Mouse (Mus musculus) MEL (cell line): ENCODE results near the gene Zfr. TPM values are rescaled to one million over a fixed set of nuclear protein-coding genes. Genes with fewer than 3 reads are reported as not detected.
A peak's percentile ranks its signal among the peaks of the same experiment; 100 is the strongest.

ENCODE experiments used
- DNase-seq: peaks from one replicate; pipeline ENCODE4 v3.0.0; 2011; ENCODE audit warnings: low read depth, low spot score
- H3K27ac ChIP-seq: 2 replicates; pipeline ENCODE4 v1.5.1; 2012; ENCODE audit warnings: low read depth, mild to moderate bottlenecking, control low read depth, low read length, moderate library complexity; ENCODE audit not compliant: control insufficient read depth
- H3K27me3 ChIP-seq, 2 experiments: fragments of 150-350 bp in 1 of 2; sonication (generic) in 1 of 2; 2 replicates each; pipeline ENCODE4 v1.6.1; 2012; ENCODE audit warnings: low read length in 2 of 2, mild to moderate bottlenecking in 2 of 2, improper control_type of control experiment in 1 of 2, moderate library complexity in 1 of 2; ENCODE audit not compliant: insufficient read depth in 2 of 2, control insufficient read depth in 1 of 2
- H3K36me3 ChIP-seq, 2 experiments: 2 replicates each; pipeline ENCODE4 v1.6.1; 2012 to 2014; ENCODE audit warnings: low read length in 2 of 2, improper control_type of control experiment in 1 of 2, inconsistent platforms in 1 of 2, mild to moderate bottlenecking in 1 of 2; ENCODE audit not compliant: insufficient read depth in 2 of 2, control insufficient read depth in 1 of 2
- H3K4me1 ChIP-seq, 2 experiments: fragments of 150-350 bp in 1 of 2; sonication (generic) in 1 of 2; 2 replicates each; pipeline ENCODE4 v1.6.1; 2012; ENCODE audit warnings: low read length in 2 of 2, improper control_type of control experiment in 1 of 2, mild to moderate bottlenecking in 1 of 2; ENCODE audit not compliant: insufficient read depth in 2 of 2, control insufficient read depth in 1 of 2
- H3K4me3 ChIP-seq, 2 experiments: fragments of 150-350 bp in 1 of 2; sonication (generic) in 1 of 2; 2 replicates each; pipeline ENCODE4 v1.5.1; 2012; ENCODE audit warnings: low read depth in 2 of 2, low read length in 2 of 2, mild to moderate bottlenecking in 2 of 2, moderate library complexity in 2 of 2, control low read depth in 1 of 2, improper control_type of control experiment in 1 of 2; ENCODE audit not compliant: control insufficient read depth in 1 of 2, insufficient read depth in 1 of 2
- H3K79me2 ChIP-seq: 2 replicates; pipeline ENCODE4 v1.6.1; 2012; ENCODE audit warnings: mild to moderate bottlenecking, low read length, moderate library complexity; ENCODE audit not compliant: control insufficient read depth, poor library complexity, insufficient read depth
- H3K9ac ChIP-seq: 2 replicates; pipeline ENCODE4 v1.6.1; 2012; ENCODE audit warnings: low read depth, mild to moderate bottlenecking, control low read depth, low read length, moderate library complexity; ENCODE audit not compliant: control insufficient read depth, poor library complexity, severe bottlenecking
- H3K9me3 ChIP-seq: fragments of 150-350 bp; sonication (generic); replicated peaks from 2 replicates; pipeline ENCODE4 v1.6.1; 2012; ENCODE audit warnings: mild to moderate bottlenecking, low read length, improper control_type of control experiment, moderate library complexity; ENCODE audit not compliant: insufficient read depth
- CHD1 ChIP-seq: IDR thresholded peaks from 2 replicates; pipeline ENCODE4 v1.6.1; 2012; ENCODE audit warnings: low read depth, mild to moderate bottlenecking, inconsistent platforms, low read length, improper control_type of control experiment
- CHD2 ChIP-seq: IDR thresholded peaks from 2 replicates; pipeline ENCODE4 v1.6.1; 2011; ENCODE audit warnings: low read length, improper control_type of control experiment
- CTCF ChIP-seq, 3 experiments: IDR thresholded peaks in 2 of 3; conservative IDR thresholded peaks in 1 of 3; 2 replicates each; pipeline ENCODE4 v1.5.1; 2011 to 2012; ENCODE audit warnings: low read length in 3 of 3, low read depth in 2 of 3, mild to moderate bottlenecking in 2 of 3, improper control_type of control experiment in 1 of 3, inconsistent platforms in 1 of 3, mixed read lengths in 1 of 3, moderate library complexity in 1 of 3; ENCODE audit not compliant: control insufficient read depth in 1 of 3, insufficient read depth in 1 of 3, poor library complexity in 1 of 3, severe bottlenecking in 1 of 3
- E2F4 ChIP-seq: IDR thresholded peaks from 2 replicates; pipeline ENCODE4 v1.6.1; 2011; ENCODE audit warnings: low read depth, low read length, improper control_type of control experiment, borderline replicate concordance
- GABPA ChIP-seq: IDR thresholded peaks from 2 replicates; pipeline ENCODE4 v1.6.1; 2012; ENCODE audit warnings: low read depth, mild to moderate bottlenecking, inconsistent platforms, low read length, improper control_type of control experiment, moderate library complexity
- GATA1 ChIP-seq: IDR thresholded peaks from 2 replicates; pipeline ENCODE4 v1.6.1; 2011; ENCODE audit warnings: low read depth, low read length, improper control_type of control experiment
- HCFC1 ChIP-seq: IDR thresholded peaks from 2 replicates; pipeline ENCODE4 v1.6.1; 2012; ENCODE audit warnings: low read depth, mild to moderate bottlenecking, inconsistent platforms, low read length, improper control_type of control experiment, moderate library complexity
- KAT2A ChIP-seq: conservative IDR thresholded peaks from 2 replicates; pipeline ENCODE4 v1.6.1; 2012; ENCODE audit warnings: low read depth, low read length, improper control_type of control experiment, inconsistent platforms
- MAZ ChIP-seq: IDR thresholded peaks from 2 replicates; pipeline ENCODE4 v1.6.1; 2012; ENCODE audit warnings: low read depth, mild to moderate bottlenecking, inconsistent platforms, low read length, improper control_type of control experiment
- MEF2A ChIP-seq: IDR thresholded peaks from 2 replicates; pipeline ENCODE4 v1.6.1; 2014; ENCODE audit warnings: low read depth, mild to moderate bottlenecking, inconsistent platforms, low read length, improper control_type of control experiment; ENCODE audit not compliant: poor library complexity, insufficient replicate concordance, severe bottlenecking; ENCODE audit errors: extremely low read depth
- MXI1 ChIP-seq: IDR thresholded peaks from 2 replicates; pipeline ENCODE4 v1.6.1; 2011; ENCODE audit warnings: mild to moderate bottlenecking, low read depth, low read length, improper control_type of control experiment
- NELFE ChIP-seq: IDR thresholded peaks from 2 replicates; pipeline ENCODE4 v1.6.1; 2011; ENCODE audit warnings: low read depth, low read length, improper control_type of control experiment
- POLR2A ChIP-seq, 2 experiments: IDR thresholded peaks; 2 replicates each; pipeline ENCODE4 v1.6.1; 2011 to 2012; ENCODE audit warnings: low read length in 2 of 2, mild to moderate bottlenecking in 2 of 2, control low read depth in 1 of 2, improper control_type of control experiment in 1 of 2, low read depth in 1 of 2, moderate library complexity in 1 of 2; ENCODE audit not compliant: control insufficient read depth in 1 of 2, insufficient read depth in 1 of 2, poor library complexity in 1 of 2
- POLR2AphosphoS2 ChIP-seq: IDR thresholded peaks from 2 replicates; pipeline ENCODE4 v1.6.1; 2011; ENCODE audit warnings: low read length, improper control_type of control experiment
- POLR2AphosphoS5 ChIP-seq: IDR thresholded peaks from 2 replicates; pipeline ENCODE4 v1.6.1; 2012; ENCODE audit warnings: low read depth, borderline replicate concordance, mild to moderate bottlenecking, inconsistent platforms, low read length, moderate library complexity, mixed read lengths
- RCOR1 ChIP-seq: IDR thresholded peaks from 2 replicates; pipeline ENCODE4 v1.6.1; 2012; ENCODE audit warnings: low read depth, mild to moderate bottlenecking, inconsistent platforms, low read length, improper control_type of control experiment
- SIN3A ChIP-seq: IDR thresholded peaks from 2 replicates; pipeline ENCODE4 v1.6.1; 2012; ENCODE audit warnings: low read length, improper control_type of control experiment, inconsistent platforms
- TBP ChIP-seq: IDR thresholded peaks from 2 replicates; pipeline ENCODE4 v1.8.0; 2011; ENCODE audit warnings: low read depth, low read length, improper control_type of control experiment
- UBTF ChIP-seq: IDR thresholded peaks from 2 replicates; pipeline ENCODE4 v1.6.1; 2012; ENCODE audit warnings: low read depth, mild to moderate bottlenecking, inconsistent platforms, low read length, improper control_type of control experiment, moderate library complexity, borderline replicate concordance; ENCODE audit not compliant: insufficient read depth
- USF1 ChIP-seq: IDR thresholded peaks from 2 replicates; pipeline ENCODE4 v1.6.1; 2014; ENCODE audit warnings: low read depth, mild to moderate bottlenecking, inconsistent platforms, low read length, improper control_type of control experiment, moderate library complexity
- ZMIZ1 ChIP-seq: IDR thresholded peaks from 2 replicates; pipeline ENCODE4 v1.6.1; 2012; ENCODE audit warnings: low read depth, mild to moderate bottlenecking, inconsistent platforms, low read length, improper control_type of control experiment, moderate library complexity
- ZNF384 ChIP-seq: IDR thresholded peaks from 2 replicates; pipeline ENCODE4 v1.6.1; 2012; ENCODE audit warnings: low read depth, mild to moderate bottlenecking, inconsistent platforms, low read length, improper control_type of control experiment
- polyA plus RNA-seq, 2 experiments: library from polyadenylated mRNA; stranded (reverse) in 1 of 2; unstranded in 1 of 2; fragments of >175 nt in 1 of 2; fragments of >200 nt in 1 of 2; gene quantifications; 2 replicates each; pipeline versions ENCODE4 v1.2.1 to v1.2.4; 2012; ENCODE audit warnings: low replicate concordance in 2 of 2, low read depth in 1 of 2; ENCODE audit not compliant: insufficient read length in 2 of 2, insufficient read depth in 1 of 2, missing spikeins in 1 of 2
- total RNA-seq: library from RNA; depleted of rRNA; stranded (reverse); fragments of 300-350 nt; gene quantifications from 2 replicates; pipeline ENCODE4 v1.2.3, GENCODE M21; 2012

Zfr gene
- total and polyA plus RNA-seq, 3 experiments: 54.4 to 199 (median 108) TPM

- TF ChIP-seq POLR2A (IDR thresholded peaks at IDR 0.05; ENCODE audit: control insufficient read depth in 1 of 2, insufficient read depth in 1 of 2, low read depth in 1 of 2, low read length in 2 of 2, poor library complexity in 1 of 2) (no peak), ZMIZ1 (no peak), GATA1 (peak; percentile 94), POLR2AphosphoS5 (no peak), GABPA (no peak), CHD1 (no peak), HCFC1 (no peak), MXI1 (peak; percentile 67; the same call in 1 of the 2 replicates), E2F4 (no peak), TBP (no peak), USF1 (no peak), POLR2AphosphoS2 (no peak), MAZ (no peak), RCOR1 (0 out of 2 replicates have a peak, but pooled peaks have one; percentile 39), SIN3A (peak; percentile 40; the same call in 1 of the 2 replicates), NELFE (no peak), MEF2A (no peak), CHD2 (no peak), UBTF (no peak), CTCF (IDR thresholded peaks at IDR 0.05 in 2 of 3, conservative IDR thresholded peaks at IDR 0.05 in 1 of 3; ENCODE audit: control insufficient read depth in 1 of 3, insufficient read depth in 1 of 3, low read depth in 2 of 3, low read length in 3 of 3, poor library complexity in 1 of 3, severe bottlenecking in 1 of 3) (peak; percentile 86 to 98 (median 94)), KAT2A (no peak; the same call in 1 of the 2 replicates)
Observed at GRCm38 (mm10) chr15:12091781-12092458, 25.7 kb upstream of the Zfr start (continued).

GRCm38 (mm10) chr15:12093026-12093960 is 24.3 kb upstream of the Zfr start:
- no peak overlapping the region for H3K9ac ChIP-seq
- peaks cover 0 to 5% of the 10 kb centered on the region in 2 experiments; a peak in 1 of 4 replicates for H3K4me1 ChIP-seq

More at GRCm38 (mm10) chr15:12093026-12093960, 24.3 kb upstream of the Zfr start:
- Histone ChIP-seq H3K9me3 (no peaks in the 10 kb centered on the region), H3K79me2 (no peaks in the 10 kb centered on the region), H3K27me3 (no peaks in the 10 kb centered on the region), H3K36me3 (peaks cover 0 to 5% of the 10 kb centered on the region in 2 experiments; a peak in 1 of 4 replicates), H3K27ac (no peak overlapping the region), H3K4me3 (no peak overlapping the region)
- no peak for DNase-seq
- TF ChIP-seq RCOR1 (no peak), SIN3A (no peak), ZNF384 (no peak)
